Mouse (Mus musculus) heart, embryonic 15.5 days (tissue): Measurements from ENCODE around the gene Cpsf2. TPM values are rescaled to one million over a fixed set of nuclear protein-coding genes. Genes with fewer than 3 reads are reported as not detected.

Source experiments
- ATAC-seq: fragments of 200-750 bp; cut with Nextera tagmentation; replicated peaks from 2 replicates; pipeline ENCODE4 v1.8.0; 2017; ENCODE audit warnings: low read depth, moderate TSS enrichment; ENCODE audit not compliant: insufficient number of reproducible peaks, insufficient read depth, low FRiP score
- H3K27ac ChIP-seq: fragments of 300-500 bp; sonication (generic); 2 replicates; pipeline ENCODE4 v1.5.1; 2015; ENCODE audit warnings: mild to moderate bottlenecking, inconsistent platforms
- H3K27me3 ChIP-seq: fragments of 300-500 bp; sonication (generic); 2 replicates; pipeline ENCODE4 v1.6.1; 2015; ENCODE audit warnings: inconsistent platforms
- H3K36me3 ChIP-seq: fragments of 300-500 bp; sonication (generic); 2 replicates; pipeline ENCODE4 v1.6.1; 2015; ENCODE audit warnings: mild to moderate bottlenecking, inconsistent platforms
- H3K4me1 ChIP-seq: fragments of 300-500 bp; sonication (generic); replicated peaks from 2 replicates; pipeline ENCODE4 v1.6.1; 2015; ENCODE audit warnings: inconsistent platforms
- H3K4me2 ChIP-seq: fragments of 300-500 bp; sonication (generic); 2 replicates; pipeline ENCODE4 v1.6.1; 2015; ENCODE audit warnings: inconsistent platforms, mild to moderate bottlenecking, moderate library complexity
- H3K4me3 ChIP-seq: fragments of 300-500 bp; sonication (generic); 2 replicates; pipeline ENCODE4 v1.5.1; 2015; ENCODE audit warnings: mild to moderate bottlenecking, inconsistent platforms
- H3K9ac ChIP-seq: fragments of 300-500 bp; sonication (generic); 2 replicates; pipeline ENCODE4 v1.6.1; 2015; ENCODE audit warnings: mild to moderate bottlenecking, inconsistent platforms
- H3K9me3 ChIP-seq: fragments of 300-500 bp; sonication (generic); replicated peaks from 2 replicates; pipeline ENCODE4 v1.6.1; 2016; ENCODE audit warnings: inconsistent platforms
- WGBS: fragments of 180-500 bp; shearing (Covaris S2); methylation state at CpG from one replicate; pipeline ENCODE4 v1.1.7; 2015; ENCODE audit warnings: mixed read lengths; 5-methylcytosine and 5-hydroxymethylcytosine counted together
- polyA plus RNA-seq: library from polyadenylated mRNA; unstranded; fragments of >200 nt; fragmentation: Nextera tagmentation; extraction: Ambion mirVana; gene quantifications from 2 replicates; pipeline ENCODE4 v1.2.1, GENCODE M21; 2015

Cpsf2 gene
- polyA plus RNA-seq, 1 experiment from 2014 or later, result 17.8 TPM

- H3K9ac ChIP-seq, result no peak overlapping the region
- H3K27me3 ChIP-seq, result no peaks in the 10 kb centered on the region
- no peak overlapping the region for H3K27ac ChIP-seq
- no peaks in the 10 kb centered on the region for H3K9me3 ChIP-seq
- WGBS, result 89% methylated on average over 2 of the region's 2 CpGs
- H3K4me1 ChIP-seq, result peaks cover 20% of the 10 kb centered on the region
- ATAC-seq, result no peak
- no peak overlapping the region for H3K4me2 ChIP-seq
- H3K4me3 ChIP-seq, result no peak overlapping the region
- H3K36me3 ChIP-seq, result peaks cover 32% of the 10 kb centered on the region
These were observed 5.8 kb downstream of the Cpsf2 start for GRCm38 (mm10) chr12:101981559-101981958.

DNA sequence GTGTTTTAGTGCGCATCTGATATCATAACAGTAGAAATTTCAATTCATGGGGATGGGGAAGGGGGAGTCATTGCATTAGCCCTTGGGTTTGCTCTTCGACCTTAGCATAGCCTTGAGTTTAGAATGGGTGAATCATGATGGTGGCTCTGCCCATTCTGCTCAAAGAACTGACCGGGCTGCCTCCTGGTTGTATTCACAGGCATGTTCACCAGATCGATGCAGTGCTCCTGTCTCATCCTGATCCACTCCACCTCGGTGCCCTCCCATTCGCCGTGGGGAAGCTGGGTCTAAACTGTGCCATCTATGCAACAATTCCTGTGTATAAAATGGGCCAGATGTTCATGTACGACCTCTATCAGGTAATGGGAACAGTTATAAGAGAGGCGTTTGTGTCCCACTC is 7.2 kb downstream of the Cpsf2 start:
- Histone ChIP-seq H3K9me3 (no peaks in the 10 kb centered on the region), H3K36me3 (peaks cover 42% of the 10 kb centered on the region), H3K4me3 (no peak overlapping the region), H3K27me3 (no peaks in the 10 kb centered on the region), H3K9ac (no peak overlapping the region), H3K27ac (no peak overlapping the region), H3K4me2 (no peak overlapping the region), H3K4me1 (peaks cover 10% of the 10 kb centered on the region)
- ATAC-seq, result no peak
- 92% methylated on average over 9 of the region's 9 CpGs for WGBS

GRCm38 (mm10) chr12:101985110-101985509 is 9.3 kb downstream of the Cpsf2 start:
- H3K4me1 ChIP-seq, result peaks cover 4% of the 10 kb centered on the region
- no peak for ATAC-seq
- H3K36me3 ChIP-seq, result peaks cover 62% of the 10 kb centered on the region
- H3K27me3 ChIP-seq, result no peaks in the 10 kb centered on the region
- H3K9ac ChIP-seq, result no peak overlapping the region
- H3K27ac ChIP-seq, result no peak overlapping the region
- no peak overlapping the region for H3K4me3 ChIP-seq
- WGBS, result 47% methylated on average over 3 of the region's 3 CpGs
- H3K4me2 ChIP-seq, result no peak overlapping the region
- no peaks in the 10 kb centered on the region for H3K9me3 ChIP-seq

GRCm38 (mm10) chr12:101987659-101988058 is 11.9 kb downstream of the Cpsf2 start:
- Histone ChIP-seq H3K4me1 (0 out of 2 replicates have a peak, but pooled peaks cover 3% of the 10 kb centered on the region), H3K4me2 (no peak overlapping the region), H3K9me3 (no peaks in the 10 kb centered on the region), H3K27ac (no peak overlapping the region), H3K27me3 (no peaks in the 10 kb centered on the region), H3K36me3 (peaks cover 79% of the 10 kb centered on the region), H3K4me3 (no peak overlapping the region), H3K9ac (no peak overlapping the region)
- ATAC-seq, result no peak
- WGBS, result 85% methylated on average over 6 of the region's 6 CpGs

GRCm38 (mm10) chr12:101994576-101995467 is 19.0 kb downstream of the Cpsf2 start:
- Histone ChIP-seq H3K27me3 (no peaks in the 10 kb centered on the region), H3K27ac (no peak overlapping the region), H3K9ac (no peak overlapping the region), H3K9me3 (no peaks in the 10 kb centered on the region), H3K4me2 (no peak overlapping the region), H3K4me1 (0 out of 2 replicates have a peak, but pooled peaks cover 3% of the 10 kb centered on the region), H3K36me3 (peaks cover 82% of the 10 kb centered on the region), H3K4me3 (no peak overlapping the region)
- no peak for ATAC-seq
- WGBS, result 86% methylated on average over 8 of the region's 8 CpGs

GRCm38 (mm10) chr12:101998929-101999328 is 23.1 kb downstream of the Cpsf2 start:
- H3K4me3 ChIP-seq, result no peak overlapping the region
- H3K36me3 ChIP-seq, result peaks cover 85% of the 10 kb centered on the region
- H3K9ac ChIP-seq, result no peak overlapping the region
- no peaks in the 10 kb centered on the region for H3K4me1 ChIP-seq
- H3K4me2 ChIP-seq, result no peak overlapping the region
- ATAC-seq, result no peak
- no peak overlapping the region for H3K27ac ChIP-seq
- 89% methylated on average over 5 of the region's 5 CpGs for WGBS
- H3K9me3 ChIP-seq, result no peaks in the 10 kb centered on the region
- no peaks in the 10 kb centered on the region for H3K27me3 ChIP-seq

DNA sequence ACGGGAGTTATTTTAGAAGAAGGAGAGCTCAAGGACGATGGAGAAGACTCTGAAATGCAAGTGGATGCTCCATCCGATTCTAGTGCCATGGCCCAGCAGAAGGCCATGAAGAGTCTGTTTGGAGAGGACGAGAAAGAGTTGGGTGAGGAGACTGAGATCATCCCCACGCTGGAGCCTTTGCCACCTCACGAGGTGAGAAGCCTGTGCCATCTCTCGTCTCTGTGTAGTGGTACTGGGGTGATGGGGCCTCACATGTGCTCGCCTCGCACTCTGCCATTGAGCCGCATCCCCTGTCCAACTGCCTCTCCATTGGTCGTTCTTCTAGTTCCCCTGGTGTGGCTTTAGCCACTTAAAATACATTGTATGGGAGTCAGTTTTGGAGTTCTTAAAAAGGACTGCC is 25.0 kb downstream of the Cpsf2 start:
- H3K4me2 ChIP-seq, result no peak overlapping the region
- ATAC-seq, result no peak
- WGBS, result 92% methylated on average over 11 of the region's 11 CpGs

GRCm38 (mm10) chr12:102008111-102008977 is 32.6 kb downstream of the Cpsf2 start:
- peaks cover 7% of the 10 kb centered on the region for H3K36me3 ChIP-seq
- H3K4me1 ChIP-seq, result no peaks in the 10 kb centered on the region
- WGBS, result 77% methylated on average over 16 of the region's 16 CpGs
- no peak for ATAC-seq
- no peaks in the 10 kb centered on the region for H3K9me3 ChIP-seq
- no peak overlapping the region for H3K27ac ChIP-seq
- H3K4me2 ChIP-seq, result no peak overlapping the region
- no peak overlapping the region for H3K4me3 ChIP-seq
- no peak overlapping the region for H3K9ac ChIP-seq
- no peaks in the 10 kb centered on the region for H3K27me3 ChIP-seq

More for the DNA sequence above, 25.0 kb downstream of the Cpsf2 start:
- H3K36me3 ChIP-seq, result peaks cover 76% of the 10 kb centered on the region
- H3K4me3 ChIP-seq, result no peak overlapping the region
- H3K27ac ChIP-seq, result no peak overlapping the region
- H3K9me3 ChIP-seq, result no peaks in the 10 kb centered on the region
- no peaks in the 10 kb centered on the region for H3K4me1 ChIP-seq
- H3K27me3 ChIP-seq, result no peaks in the 10 kb centered on the region
- H3K9ac ChIP-seq, result no peak overlapping the region

- H3K36me3 ChIP-seq, result no peaks in the 10 kb centered on the region
- H3K27ac ChIP-seq, result no peak overlapping the region
- H3K9ac ChIP-seq, result no peak overlapping the region
- no peak overlapping the region for H3K4me2 ChIP-seq
- no peaks in the 10 kb centered on the region for H3K4me1 ChIP-seq
- no peaks in the 10 kb centered on the region for H3K9me3 ChIP-seq
- ATAC-seq, result no peak
- no peaks in the 10 kb centered on the region for H3K27me3 ChIP-seq
- no peak overlapping the region for H3K4me3 ChIP-seq
- WGBS, result 91% methylated on average over 6 of the region's 6 CpGs
These were observed 33.8 kb downstream of the Cpsf2 start for GRCm38 (mm10) chr12:102009551-102009950.

DNA sequence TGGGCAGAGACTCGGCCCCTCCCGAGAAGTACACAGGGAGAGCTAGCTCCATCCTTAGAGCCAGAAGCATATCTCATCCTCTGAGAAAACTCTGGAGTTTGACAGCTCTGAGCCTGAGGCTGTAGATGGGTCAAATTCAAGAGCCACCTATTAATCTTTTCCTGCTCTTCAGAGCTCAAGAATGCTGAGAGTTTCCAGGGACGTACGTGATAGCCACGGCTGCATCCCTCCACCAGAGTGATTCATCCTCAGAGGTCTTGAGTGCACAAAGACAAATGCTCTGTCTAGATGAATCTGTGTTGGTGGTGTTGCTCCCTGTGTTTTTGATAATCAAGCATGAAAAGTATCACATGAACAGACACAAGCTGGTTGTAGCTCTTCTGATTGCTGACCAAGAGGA is 38.6 kb downstream of the Cpsf2 start:
- H3K9me3 ChIP-seq, result no peaks in the 10 kb centered on the region
- no peak overlapping the region for H3K4me2 ChIP-seq
- H3K4me3 ChIP-seq, result no peak overlapping the region
- no peaks in the 10 kb centered on the region for H3K27me3 ChIP-seq
- H3K36me3 ChIP-seq, result no peaks in the 10 kb centered on the region
- ATAC-seq, result no peak
- H3K9ac ChIP-seq, result no peak overlapping the region
- H3K4me1 ChIP-seq, result no peaks in the 10 kb centered on the region
- H3K27ac ChIP-seq, result no peak overlapping the region
- 37% methylated on average over 5 of the region's 5 CpGs for WGBS

- H3K9ac ChIP-seq, result no peak overlapping the region
- no peaks in the 10 kb centered on the region for H3K4me1 ChIP-seq
- no peak for ATAC-seq
- H3K27ac ChIP-seq, result no peak overlapping the region
- H3K27me3 ChIP-seq, result no peaks in the 10 kb centered on the region
- no peaks in the 10 kb centered on the region for H3K36me3 ChIP-seq
- H3K4me2 ChIP-seq, result no peak overlapping the region
- WGBS, result 81% methylated on average over 6 of the region's 6 CpGs
- no peaks in the 10 kb centered on the region for H3K9me3 ChIP-seq
- H3K4me3 ChIP-seq, result no peak overlapping the region
These were observed 39.3 kb downstream of the Cpsf2 start for GRCm38 (mm10) chr12:102015127-102015526.
